In the genomic region with DNA sequence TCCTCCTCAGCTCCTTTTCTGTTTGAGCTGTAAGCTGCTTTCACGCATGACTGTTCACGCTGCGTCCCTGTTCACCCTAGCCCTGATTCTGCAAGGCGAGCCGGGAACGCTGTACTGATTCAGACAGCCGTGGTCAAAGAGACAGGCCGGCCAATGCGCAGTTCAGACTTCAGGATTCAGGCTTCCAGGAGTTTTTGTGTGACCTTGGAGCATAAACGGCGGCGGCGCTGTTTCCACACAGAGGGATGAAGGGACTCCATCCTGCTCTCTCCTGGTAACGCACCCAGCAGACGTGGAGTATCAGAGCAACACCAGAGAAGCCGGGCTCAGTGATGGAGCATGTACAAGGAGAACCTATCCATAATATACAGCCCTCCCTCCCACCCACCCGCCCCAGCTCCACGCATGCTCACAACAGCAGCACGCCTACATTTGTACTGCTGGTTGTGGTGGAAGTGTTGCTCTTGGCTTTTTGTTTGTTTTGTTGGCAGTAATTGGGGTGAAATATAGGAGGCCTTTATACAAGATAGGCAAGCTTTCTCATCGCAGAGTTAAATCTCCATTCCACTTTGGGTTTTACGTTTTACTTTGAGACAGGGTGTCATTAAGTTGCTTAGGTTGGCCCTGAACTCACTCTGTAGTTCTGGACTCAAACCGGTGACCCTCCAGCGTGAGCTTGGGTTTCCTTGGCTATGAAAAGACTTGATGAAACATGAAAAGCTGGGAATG, we compare ENCODE assay signal across 9 mouse cellular contexts.
DNase-seq lines count a peak whose midpoint lies in the region; ATAC-seq lines count a peak whose summit lies in the region.
"Had no signal": no experiment of that assay in that cellular context is flagged by ENCODE, and none has a peak within 500 bp of the region (broad histone marks: within the 10 kb centered on the region; RNA-seq: fewer than 3 reads in every experiment).

No protein-coding gene starts in this region.

- no peaks in the 10 kb centered on the region for H3K27me3 ChIP-seq in hindbrain, embryonic 13.5 days
- H3K27me3 ChIP-seq: neural tube, embryonic 12.5 days had no signal

- peak overlapping the region; percentile 35 for H3K4me2 ChIP-seq in hindbrain, embryonic 13.5 days
- H3K4me2 ChIP-seq: neural tube, embryonic 12.5 days had no signal

- ATAC-seq in hindbrain, embryonic 13.5 days (ENCODE audit: low FRiP score), result no peak
- no peak for ATAC-seq in monocyte, adult 5-6 weeks (replicated peaks; ENCODE audit: insufficient number of reproducible peaks, low FRiP score, low TSS enrichment, poor library complexity, severe bottlenecking)

- no peaks in the 10 kb centered on the region for H3K9me3 ChIP-seq in hindbrain, embryonic 13.5 days

- peak; percentile 94 for DNase-seq in adipocyte (ENCODE audit: low spot score)
- DNase-seq in embryo, embryonic 10 days (ENCODE audit: low spot score), result peak; percentile 65
- peak; percentile 23 to 42 for DNase-seq in layer of hippocampus, postnatal 36 days
- DNase-seq in right cerebral cortex, adult 18-20 months, result peak; percentile 42
- DNase-seq in ovary, postnatal 10 days (ENCODE audit: low spot score), result no peak
- no peak for DNase-seq in heart, postnatal 14 days

- intact Hi-C loops in heart, postnatal 14 days (cut with DNase I), result no loop called here

- peaks cover 8% of the 10 kb centered on the region; the same call in 1 of the 2 replicates for H3K4me1 ChIP-seq in hindbrain, embryonic 13.5 days (replicated peaks)
- H3K4me1 ChIP-seq: neural tube, embryonic 12.5 days had no signal

- no peak overlapping the region; the same call in 1 of the 2 replicates for H3K4me3 ChIP-seq in hindbrain, embryonic 13.5 days
- H3K4me3 ChIP-seq: neural tube, embryonic 12.5 days had no signal

- WGBS in hindbrain, embryonic 13.5 days, result 60% methylated on average over 23 of the region's 23 CpGs

- no peaks in the 10 kb centered on the region for H3K36me3 ChIP-seq in hindbrain, embryonic 13.5 days
- H3K36me3 ChIP-seq: neural tube, embryonic 12.5 days had no signal

- H3K27ac ChIP-seq in hindbrain, embryonic 13.5 days, result peak overlapping the region; percentile 23; the same call in 1 of the 2 replicates
- H3K27ac ChIP-seq: neural tube, embryonic 12.5 days had no signal

- H3K9ac ChIP-seq in hindbrain, embryonic 13.5 days, result no peak overlapping the region
- H3K9ac ChIP-seq: neural tube, embryonic 12.5 days had no signal

Comparison
In these comparisons a context has a peak if more than half of its experiments do, and no peak if none do; other contexts are left out.
1. DNase-seq: peak in adipocyte (single experiment), embryo, embryonic 10 days (single experiment), layer of hippocampus, postnatal 36 days (2 of 2) and right cerebral cortex, adult 18-20 months (single experiment); none in ovary, postnatal 10 days (single experiment) and heart, postnatal 14 days (0 of 2).